Mouse (Mus musculus): ENCODE measurements around the gene Slc35d3. TPM values are rescaled to one million over a fixed set of nuclear protein-coding genes. Genes with fewer than 3 reads are reported as not detected.

Gene Slc35d3
- polyA plus RNA-seq, 1 experiment from 2014 or later = 11.5 TPM

GRCm38 (mm10) chr10:19849771-19850365 is 1.4 kb downstream of the Slc35d3 start:
- WGBS = 1% methylated on average over 32 of the region's 32 CpGs
- ATAC-seq (replicated peaks; ENCODE audit: low FRiP score) (peak; percentile 69), DNase-seq (ENCODE audit: low spot score) (peak; percentile 60)
- Histone ChIP-seq H3K9me3 (ENCODE audit: control insufficient read depth, low read length) (no peaks in the 10 kb centered on the region), H3K36me3 (ENCODE audit: control insufficient read depth, insufficient read depth, low read length) (no peaks in the 10 kb centered on the region), H3K4me1 (replicated peaks; ENCODE audit: control insufficient read depth, insufficient read depth, low read length) (peaks cover 17% of the 10 kb centered on the region), H3K4me2 (peak overlapping the region; percentile 91), H3K27ac (ENCODE audit: low read depth, low read length) (peak overlapping the region; percentile 38; the same call in 1 of the 2 replicates), H3K4me3 (ENCODE audit: low read depth, low read length) (peak overlapping the region; percentile 59), H3K27me3 (replicated peaks; ENCODE audit: control insufficient read depth, insufficient read depth, low read length) (peaks cover 49% of the 10 kb centered on the region), H3K9ac (ENCODE audit: low read depth, low read length) (peak overlapping the region; percentile 63)

- Histone ChIP-seq H3K4me1 (replicated peaks; ENCODE audit: control insufficient read depth, insufficient read depth, low read length) (peaks cover 17% of the 10 kb centered on the region), H3K9me3 (ENCODE audit: control insufficient read depth, low read length) (no peaks in the 10 kb centered on the region), H3K27me3 (replicated peaks; ENCODE audit: control insufficient read depth, insufficient read depth, low read length) (peaks cover 49% of the 10 kb centered on the region), H3K9ac (ENCODE audit: low read depth, low read length) (peak overlapping the region; percentile 63), H3K27ac (ENCODE audit: low read depth, low read length) (peak overlapping the region; percentile 48; the same call in 1 of the 2 replicates), H3K36me3 (ENCODE audit: control insufficient read depth, insufficient read depth, low read length) (no peaks in the 10 kb centered on the region), H3K4me2 (peak overlapping the region; percentile 91), H3K4me3 (ENCODE audit: low read depth, low read length) (peak overlapping the region; percentile 59)
- DNase-seq (ENCODE audit: low spot score) = peak; percentile 50
- 3% methylated on average over 44 of the region's 44 CpGs for WGBS
- peak; percentile 26; the same call in 1 of the 2 replicates for ATAC-seq (replicated peaks; ENCODE audit: low FRiP score)
These were observed 2.1 kb downstream of the Slc35d3 start for GRCm38 (mm10) chr10:19848928-19849770.

GRCm38 (mm10) chr10:19839836-19840235 is 11.4 kb downstream of the Slc35d3 start:
- H3K9ac ChIP-seq (ENCODE audit: low read depth, low read length) = no peak overlapping the region
- DNase-seq (ENCODE audit: low spot score) (no peak), ATAC-seq (replicated peaks; ENCODE audit: low FRiP score) (no peak)
- no peaks in the 10 kb centered on the region for H3K27me3 ChIP-seq (replicated peaks; ENCODE audit: control insufficient read depth, insufficient read depth, low read length)
- H3K4me2 ChIP-seq = no peak overlapping the region
- no peaks in the 10 kb centered on the region for H3K4me1 ChIP-seq (replicated peaks; ENCODE audit: control insufficient read depth, insufficient read depth, low read length)
- H3K36me3 ChIP-seq (ENCODE audit: control insufficient read depth, insufficient read depth, low read length) = no peaks in the 10 kb centered on the region
- 84% methylated on average over 5 of the region's 5 CpGs for WGBS
- no peak overlapping the region for H3K27ac ChIP-seq (ENCODE audit: low read depth, low read length)
- H3K9me3 ChIP-seq (ENCODE audit: control insufficient read depth, low read length) = no peaks in the 10 kb centered on the region
- H3K4me3 ChIP-seq (ENCODE audit: low read depth, low read length) = no peak overlapping the region

GRCm38 (mm10) chr10:19835887-19836710 is 15.2 kb downstream of the Slc35d3 start:
- H3K4me1 ChIP-seq (replicated peaks; ENCODE audit: control insufficient read depth, insufficient read depth, low read length) = no peaks in the 10 kb centered on the region
- no peak overlapping the region for H3K4me2 ChIP-seq
- no peak for DNase-seq (ENCODE audit: low spot score)
- H3K27me3 ChIP-seq (replicated peaks; ENCODE audit: control insufficient read depth, insufficient read depth, low read length) = no peaks in the 10 kb centered on the region
- WGBS = 81% methylated on average over 8 of the region's 8 CpGs
- H3K9ac ChIP-seq (ENCODE audit: low read depth, low read length) = no peak overlapping the region
- no peaks in the 10 kb centered on the region for H3K9me3 ChIP-seq (ENCODE audit: control insufficient read depth, low read length)
- H3K4me3 ChIP-seq (ENCODE audit: low read depth, low read length) = no peak overlapping the region
- no peak for ATAC-seq (replicated peaks; ENCODE audit: low FRiP score)
- no peak overlapping the region for H3K27ac ChIP-seq (ENCODE audit: low read depth, low read length)
- no peaks in the 10 kb centered on the region for H3K36me3 ChIP-seq (ENCODE audit: control insufficient read depth, insufficient read depth, low read length)

- Histone ChIP-seq H3K9me3 (ENCODE audit: control insufficient read depth, low read length) (no peaks in the 10 kb centered on the region), H3K36me3 (ENCODE audit: control insufficient read depth, insufficient read depth, low read length) (no peaks in the 10 kb centered on the region), H3K4me1 (replicated peaks; ENCODE audit: control insufficient read depth, insufficient read depth, low read length) (no peaks in the 10 kb centered on the region), H3K9ac (ENCODE audit: low read depth, low read length) (no peak overlapping the region), H3K27me3 (replicated peaks; ENCODE audit: control insufficient read depth, insufficient read depth, low read length) (no peaks in the 10 kb centered on the region), H3K4me2 (no peak overlapping the region), H3K27ac (ENCODE audit: low read depth, low read length) (no peak overlapping the region), H3K4me3 (ENCODE audit: low read depth, low read length) (no peak overlapping the region)
- ATAC-seq (replicated peaks; ENCODE audit: low FRiP score) = no peak
- 95% methylated on average over 6 of the region's 6 CpGs for WGBS
- DNase-seq (ENCODE audit: low spot score) = no peak
These were observed 17.0 kb downstream of the Slc35d3 start for GRCm38 (mm10) chr10:19834222-19834621.

GRCm38 (mm10) chr10:19831072-19831849 is 20.0 kb downstream of the Slc35d3 start:
- Histone ChIP-seq H3K36me3 (ENCODE audit: control insufficient read depth, insufficient read depth, low read length) (no peaks in the 10 kb centered on the region), H3K9ac (ENCODE audit: low read depth, low read length) (no peak overlapping the region), H3K27ac (ENCODE audit: low read depth, low read length) (no peak overlapping the region), H3K9me3 (ENCODE audit: control insufficient read depth, low read length) (no peaks in the 10 kb centered on the region), H3K4me2 (no peak overlapping the region), H3K27me3 (replicated peaks; ENCODE audit: control insufficient read depth, insufficient read depth, low read length) (no peaks in the 10 kb centered on the region), H3K4me3 (ENCODE audit: low read depth, low read length) (no peak overlapping the region), H3K4me1 (replicated peaks; ENCODE audit: control insufficient read depth, insufficient read depth, low read length) (no peaks in the 10 kb centered on the region)
- no peak for DNase-seq (ENCODE audit: low spot score)
- 84% methylated on average over 5 of the region's 5 CpGs for WGBS
- no peak for ATAC-seq (replicated peaks; ENCODE audit: low FRiP score)

DNA sequence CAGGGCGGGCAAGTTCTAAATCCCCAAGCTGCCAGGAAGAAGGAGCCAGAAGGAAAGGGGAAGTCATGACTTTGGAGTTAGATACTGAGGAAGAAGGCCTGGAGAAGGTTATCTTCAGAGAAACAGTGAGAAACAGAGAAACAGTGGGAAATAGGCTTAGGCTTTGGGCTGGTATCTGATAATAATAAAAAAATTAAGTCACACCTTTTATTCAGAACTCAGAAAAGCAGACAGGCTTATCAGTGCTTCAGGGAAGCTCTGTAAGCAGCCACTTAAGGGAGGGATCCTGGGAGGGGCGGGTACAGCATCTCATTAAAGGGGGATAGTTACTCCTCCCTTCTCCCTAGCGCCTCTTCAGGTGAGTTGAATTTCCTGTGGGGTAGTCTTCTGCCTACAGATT is 30.3 kb downstream of the Slc35d3 start:
- Histone ChIP-seq H3K4me2 (no peak overlapping the region), H3K9ac (ENCODE audit: low read depth, low read length) (no peak overlapping the region), H3K27ac (ENCODE audit: low read depth, low read length) (no peak overlapping the region), H3K9me3 (ENCODE audit: control insufficient read depth, low read length) (no peaks in the 10 kb centered on the region), H3K27me3 (replicated peaks; ENCODE audit: control insufficient read depth, insufficient read depth, low read length) (no peaks in the 10 kb centered on the region), H3K4me3 (ENCODE audit: low read depth, low read length) (no peak overlapping the region), H3K4me1 (replicated peaks; ENCODE audit: control insufficient read depth, insufficient read depth, low read length) (peaks cover 16% of the 10 kb centered on the region), H3K36me3 (ENCODE audit: control insufficient read depth, insufficient read depth, low read length) (no peaks in the 10 kb centered on the region)
- 27% methylated on average over 3 of the region's 3 CpGs for WGBS
- DNase-seq (ENCODE audit: low spot score) (no peak), ATAC-seq (replicated peaks; ENCODE audit: low FRiP score) (0 out of 2 replicates have a peak, but pooled peaks have one; percentile 39)
